Mouse (Mus musculus) intestine, embryonic 16.5 days (tissue): Measurements from ENCODE around the gene P2ry10. TPM values are rescaled to one million over a fixed set of nuclear protein-coding genes. Genes with fewer than 3 reads are reported as not detected.
"Not testable (repeated sequence)": the region's sequence is repeated elsewhere in the genome, so short reads cannot be mapped to it uniquely, and the experiment has no call there.

ENCODE experiments used
- ATAC-seq: fragments of 200-750 bp; cut with Nextera tagmentation; 2 replicates; pipeline ENCODE4 v1.8.0; 2017; ENCODE audit warnings: moderate TSS enrichment, moderate library complexity
- H3K27ac ChIP-seq: fragments of 300-500 bp; sonication (generic); 2 replicates; pipeline ENCODE4 v1.5.1; 2014; ENCODE audit warnings: mild to moderate bottlenecking, low read length
- H3K27me3 ChIP-seq: fragments of 300-500 bp; sonication (generic); replicated peaks from 2 replicates; pipeline ENCODE4 v1.6.1; 2014; ENCODE audit warnings: low read length, control low read depth, mixed read lengths; ENCODE audit not compliant: control insufficient read depth, insufficient read depth
- H3K36me3 ChIP-seq: fragments of 300-500 bp; sonication (generic); 2 replicates; pipeline ENCODE4 v1.6.1; 2014; ENCODE audit warnings: low read length, control low read depth; ENCODE audit not compliant: control insufficient read depth, insufficient read depth
- H3K4me1 ChIP-seq: fragments of 300-500 bp; sonication (generic); 2 replicates; pipeline ENCODE4 v1.6.1; 2014; ENCODE audit warnings: low read length, control low read depth, mixed read lengths; ENCODE audit not compliant: control insufficient read depth, insufficient read depth
- H3K4me2 ChIP-seq: fragments of 300-500 bp; sonication (generic); 2 replicates; pipeline ENCODE4 v1.6.1; 2014; ENCODE audit warnings: low read depth, low read length, control low read depth
- H3K4me3 ChIP-seq: fragments of 300-500 bp; sonication (generic); 2 replicates; pipeline ENCODE4 v1.5.1; 2014; ENCODE audit warnings: mild to moderate bottlenecking, low read length
- H3K9ac ChIP-seq: fragments of 300-500 bp; sonication (generic); 2 replicates; pipeline ENCODE4 v1.6.1; 2014; ENCODE audit warnings: low read depth, low read length
- H3K9me3 ChIP-seq: fragments of 300-500 bp; sonication (generic); 2 replicates; pipeline ENCODE4 v1.6.1; 2016; ENCODE audit warnings: low read length, control low read depth; ENCODE audit not compliant: control insufficient read depth
- WGBS: fragments of 180-500 bp; shearing (Covaris S2); extraction: QIAGEN DNeasy Blood & Tissue Kit; methylation state at CpG from one replicate; pipeline ENCODE4 v1.1.7; 2014; 5-methylcytosine and 5-hydroxymethylcytosine counted together
- polyA plus RNA-seq: library from polyadenylated mRNA; unstranded; fragments of >200 nt; fragmentation: Nextera tagmentation; extraction: Ambion mirVana; gene quantifications from 2 replicates; pipeline ENCODE4 v1.2.1, GENCODE M21; 2015

The P2ry10 gene
- 0.16 TPM in 1 of 2 replicates, not detected in the other for polyA plus RNA-seq

- no peaks in the 10 kb centered on the region for H3K36me3 ChIP-seq
- H3K27ac ChIP-seq = no peak within 1 kb of the TSS
- H3K27me3 ChIP-seq = no peaks in the 10 kb centered on the region
- H3K4me2 ChIP-seq = no peak within 1 kb of the TSS
- ATAC-seq = no peak
- 57% methylated on average over 4 of the region's 4 CpGs for WGBS
- no peaks in the 10 kb centered on the region for H3K4me1 ChIP-seq
- no peak within 1 kb of the TSS for H3K9ac ChIP-seq
- H3K9me3 ChIP-seq = no peaks in the 10 kb centered on the region
- no peak within 1 kb of the TSS for H3K4me3 ChIP-seq
These were observed at the start of gene P2ry10 for GRCm38 (mm10) chrX:107088177-107088576. Gene P2ry10, plus strand, starts transcription at chrX:107088492.

DNA sequence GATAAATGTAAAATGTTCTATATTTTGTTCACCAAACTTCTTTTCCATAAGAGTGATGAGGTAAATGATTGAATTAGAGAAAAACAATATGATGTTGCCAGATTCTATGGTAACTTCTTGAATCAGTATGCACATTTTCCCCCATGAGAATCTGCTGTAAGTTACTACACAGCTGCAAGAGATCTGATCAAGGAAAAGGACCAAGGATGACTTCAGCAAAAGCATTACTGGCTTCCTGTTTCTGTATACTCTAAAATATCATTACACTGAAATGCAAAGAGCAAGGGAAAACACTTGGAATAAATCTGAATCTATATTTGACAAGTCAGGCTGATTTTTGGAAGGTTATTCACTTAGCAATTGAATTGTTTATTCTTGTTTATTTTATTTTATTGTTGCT is 49.1 kb upstream of the P2ry10 start:
- no peak overlapping the region for H3K27ac ChIP-seq
- no peak overlapping the region for H3K4me2 ChIP-seq
- H3K36me3 ChIP-seq = no peaks in the 10 kb centered on the region
- no peaks in the 10 kb centered on the region for H3K4me1 ChIP-seq
- no peaks in the 10 kb centered on the region for H3K9me3 ChIP-seq
- no peak overlapping the region for H3K4me3 ChIP-seq
- no peak for ATAC-seq
- no peak overlapping the region for H3K9ac ChIP-seq
- H3K27me3 ChIP-seq = no peaks in the 10 kb centered on the region

GRCm38 (mm10) chrX:107039635-107040034 is 48.7 kb upstream of the P2ry10 start:
- ATAC-seq = no peak
- Histone ChIP-seq H3K4me3 (no peak overlapping the region), H3K36me3 (no peaks in the 10 kb centered on the region)

GRCm38 (mm10) chrX:107042367-107042766 is 45.9 kb upstream of the P2ry10 start:
- Histone ChIP-seq H3K9me3 (no peaks in the 10 kb centered on the region), H3K4me3 (no peak overlapping the region), H3K36me3 (no peaks in the 10 kb centered on the region), H3K9ac (no peak overlapping the region), H3K27ac (no peak overlapping the region), H3K4me1 (no peaks in the 10 kb centered on the region), H3K27me3 (no peaks in the 10 kb centered on the region), H3K4me2 (no peak overlapping the region)
- WGBS = 88% methylated on average over 2 of the region's 2 CpGs
- no peak for ATAC-seq

More at GRCm38 (mm10) chrX:107039635-107040034, 48.7 kb upstream of the P2ry10 start:
- no peaks in the 10 kb centered on the region for H3K4me1 ChIP-seq
- WGBS = 47% methylated on average over 2 of the region's 2 CpGs
- no peak overlapping the region for H3K9ac ChIP-seq
- H3K9me3 ChIP-seq = no peaks in the 10 kb centered on the region
- no peak overlapping the region for H3K27ac ChIP-seq
- H3K27me3 ChIP-seq = no peaks in the 10 kb centered on the region
- no peak overlapping the region for H3K4me2 ChIP-seq

DNA sequence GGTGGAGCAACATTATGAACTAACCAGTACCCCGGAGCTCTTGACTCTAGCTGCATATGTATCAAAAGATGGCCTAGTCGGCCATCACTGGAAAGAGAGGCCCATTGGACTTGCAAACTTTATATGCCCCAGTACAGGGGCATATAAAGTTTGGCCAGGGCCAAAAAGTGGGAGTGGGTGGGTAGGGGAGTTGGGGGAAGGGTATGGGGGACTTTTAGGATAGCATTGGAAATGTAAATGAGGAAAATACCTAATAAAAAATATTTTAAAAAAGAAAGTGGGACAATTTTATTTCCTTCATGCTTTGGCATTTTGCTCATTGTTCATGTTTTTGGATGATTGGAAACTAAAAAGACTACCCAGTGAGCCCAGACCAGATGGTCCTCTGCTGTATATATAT is 4.9 kb upstream of the P2ry10 start:
- 92% methylated on average over 1 of the region's 2 CpGs for WGBS
- not testable (repeated sequence) for H3K9ac ChIP-seq, H3K4me2 ChIP-seq, ATAC-seq, H3K4me1 ChIP-seq, H3K36me3 ChIP-seq, H3K27me3 ChIP-seq, H3K27ac ChIP-seq, H3K9me3 ChIP-seq, H3K4me3 ChIP-seq

- no peaks in the 10 kb centered on the region for H3K27me3 ChIP-seq
- H3K4me3 ChIP-seq = no peak overlapping the region
- no peak for ATAC-seq
- H3K9me3 ChIP-seq = no peaks in the 10 kb centered on the region
- no peak overlapping the region for H3K4me2 ChIP-seq
- H3K27ac ChIP-seq = no peak overlapping the region
- no peak overlapping the region for H3K9ac ChIP-seq
- H3K36me3 ChIP-seq = no peaks in the 10 kb centered on the region
- H3K4me1 ChIP-seq = no peaks in the 10 kb centered on the region
These were observed 4.0 kb upstream of the P2ry10 start for GRCm38 (mm10) chrX:107084320-107084719.

- Histone ChIP-seq H3K9me3 (no peaks in the 10 kb centered on the region), H3K9ac (no peak overlapping the region), H3K4me3 (no peak overlapping the region), H3K4me2 (no peak overlapping the region), H3K4me1 (no peaks in the 10 kb centered on the region), H3K36me3 (no peaks in the 10 kb centered on the region), H3K27ac (no peak overlapping the region), H3K27me3 (no peaks in the 10 kb centered on the region)
- no peak for ATAC-seq
- 75% methylated on average over 5 of the region's 5 CpGs for WGBS
These were observed 839 bp downstream of the P2ry10 start for GRCm38 (mm10) chrX:107089131-107089530.

DNA sequence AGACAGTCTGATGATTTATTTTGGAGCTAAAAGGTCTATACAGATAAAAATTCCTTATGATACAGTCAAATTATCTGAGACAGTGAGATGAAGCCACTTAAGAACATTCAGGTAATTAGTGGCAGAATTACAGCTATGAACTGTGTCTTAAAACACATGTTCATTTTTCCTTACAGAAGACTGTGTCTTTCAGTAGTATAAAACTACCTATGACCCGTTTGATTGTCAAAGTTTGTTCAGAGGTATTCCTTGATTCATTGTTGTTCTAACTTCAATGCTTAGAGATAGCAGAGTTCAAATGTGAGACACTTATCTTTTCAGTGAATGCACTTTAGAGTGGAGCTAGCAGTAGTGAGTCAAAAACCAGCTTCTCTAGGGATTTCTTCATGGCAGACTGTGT is 1.6 kb downstream of the P2ry10 start:
- Histone ChIP-seq H3K27ac (no peak overlapping the region), H3K4me3 (no peak overlapping the region), H3K36me3 (no peaks in the 10 kb centered on the region), H3K9ac (no peak overlapping the region), H3K9me3 (no peaks in the 10 kb centered on the region), H3K27me3 (no peaks in the 10 kb centered on the region), H3K4me1 (no peaks in the 10 kb centered on the region), H3K4me2 (no peak overlapping the region)
- ATAC-seq = no peak
- WGBS = 79% methylated on average over 1 of the region's 1 CpGs

DNA sequence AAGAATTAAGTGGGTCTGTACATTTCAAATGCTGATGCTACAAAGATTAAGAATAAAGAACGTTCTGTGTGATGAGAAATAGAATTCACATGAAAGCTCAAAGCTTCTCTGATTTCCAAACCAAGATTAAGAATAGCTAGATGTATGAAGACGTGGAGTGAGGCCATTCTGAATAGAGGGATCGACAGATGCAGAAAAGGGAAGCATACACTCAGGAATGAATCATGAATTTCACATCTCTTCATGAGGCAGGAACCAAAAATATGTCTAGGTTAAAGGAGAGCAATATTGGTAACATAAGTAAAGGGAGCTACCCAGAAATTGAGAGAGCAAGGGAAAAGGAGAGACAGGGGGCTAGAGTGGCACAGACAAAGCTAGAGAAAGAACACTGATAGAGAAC is 7.3 kb downstream of the P2ry10 start:
- ATAC-seq = no peak
- Histone ChIP-seq H3K9ac (no peak overlapping the region), H3K36me3 (no peaks in the 10 kb centered on the region), H3K27me3 (no peaks in the 10 kb centered on the region), H3K9me3 (no peaks in the 10 kb centered on the region), H3K4me3 (no peak overlapping the region), H3K4me1 (no peaks in the 10 kb centered on the region), H3K27ac (no peak overlapping the region), H3K4me2 (no peak overlapping the region)
- 82% methylated on average over 3 of the region's 3 CpGs for WGBS

- Histone ChIP-seq H3K36me3 (no peaks in the 10 kb centered on the region), H3K9me3 (no peaks in the 10 kb centered on the region), H3K9ac (no peak overlapping the region), H3K27ac (no peak overlapping the region), H3K4me2 (no peak overlapping the region), H3K4me3 (no peak overlapping the region), H3K27me3 (no peaks in the 10 kb centered on the region), H3K4me1 (no peaks in the 10 kb centered on the region)
- WGBS = 77% methylated on average over 1 of the region's 1 CpGs
- ATAC-seq = no peak
These were observed 28.0 kb downstream of the P2ry10 start for GRCm38 (mm10) chrX:107116333-107116732.
